Mouse (Mus musculus): ENCODE measurements around the gene Gm20517. TPM values are rescaled to one million over a fixed set of nuclear protein-coding genes. Genes with fewer than 3 reads are reported as not detected.
A peak's percentile ranks its signal among the peaks of the same experiment; 100 is the strongest.

Gene Gm20517
- polyA plus RNA-seq, 1 experiment from 2014 or later, result 1.3 TPM

GRCm38 (mm10) chr17:47694503-47695336, 83.3 kb downstream of the Gm20517 start, which contains the start of gene Prickle4:
TSS of gene Prickle4 (minus strand) at chr17:47694736.
- WGBS, result under 1% methylated on average over 66 of the region's 82 CpGs
- ATAC-seq (ENCODE audit: insufficient number of reproducible peaks, low FRiP score, low TSS enrichment, low read depth), result peak; percentile 90
- H3K27ac ChIP-seq (replicated peaks; ENCODE audit: low read depth, low read length), result no peak within 1 kb of the TSS; the same call in 1 of the 2 replicates

DNA sequence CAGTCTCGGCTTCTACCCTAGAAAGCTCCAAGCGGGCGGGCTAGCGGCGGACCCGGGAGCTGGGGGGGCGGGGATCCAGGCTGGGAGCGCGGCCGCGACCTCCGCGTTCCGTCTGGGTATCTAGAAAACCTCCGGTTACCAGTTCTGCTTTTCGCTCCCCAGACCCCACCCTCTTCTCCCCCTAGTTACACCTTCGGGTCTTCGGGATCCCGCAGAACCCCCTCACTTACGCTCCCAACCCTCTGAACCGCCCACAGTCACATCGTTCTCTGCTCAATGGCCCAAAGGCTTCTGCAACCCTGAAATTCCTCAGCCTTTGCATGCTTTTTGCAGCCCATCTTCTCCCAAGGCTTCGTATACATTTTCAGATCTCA, 83.9 kb downstream of the Gm20517 start:
- no peak overlapping the region; the same call in 1 of the 2 replicates for H3K27ac ChIP-seq (replicated peaks; ENCODE audit: low read depth, low read length)
- H3K4me3 ChIP-seq (ENCODE audit: low read depth, low read length), result peak overlapping the region; percentile 69
- no peaks in the 10 kb centered on the region for H3K9me3 ChIP-seq (ENCODE audit: control insufficient read depth, low read length)
- H3K36me3 ChIP-seq (ENCODE audit: control insufficient read depth, insufficient read depth, low read length), result no peaks in the 10 kb centered on the region
- under 1% methylated on average over 20 of the region's 23 CpGs for WGBS
- DNase-seq (ENCODE audit: low spot score) (no peak), ATAC-seq (ENCODE audit: insufficient number of reproducible peaks, low FRiP score, low TSS enrichment, low read depth) (no peak)
- H3K27me3 ChIP-seq (ENCODE audit: control insufficient read depth, insufficient read depth, low read length), result no peaks in the 10 kb centered on the region
- peak overlapping the region; percentile 78 for H3K4me2 ChIP-seq (ENCODE audit: low read depth, severe bottlenecking)
- H3K4me1 ChIP-seq (ENCODE audit: control insufficient read depth, insufficient read depth, low read length), result peaks cover 6% of the 10 kb centered on the region
- peak overlapping the region; percentile 86 for H3K9ac ChIP-seq (ENCODE audit: low read length)

More at GRCm38 (mm10) chr17:47694503-47695336, 83.3 kb downstream of the Gm20517 start, which contains the start of gene Prickle4:
- peak within 1 kb of the TSS; percentile 86 for H3K9ac ChIP-seq (ENCODE audit: low read length)
- no peaks in the 10 kb centered on the region for H3K9me3 ChIP-seq (ENCODE audit: control insufficient read depth, low read length)
- peak within 1 kb of the TSS; percentile 69 for H3K4me3 ChIP-seq (ENCODE audit: low read depth, low read length)
- H3K27me3 ChIP-seq (ENCODE audit: control insufficient read depth, insufficient read depth, low read length), result no peaks in the 10 kb centered on the region
- DNase-seq (ENCODE audit: low spot score), result peak; percentile 99
- H3K36me3 ChIP-seq (ENCODE audit: control insufficient read depth, insufficient read depth, low read length), result no peaks in the 10 kb centered on the region
- peaks cover 6% of the 10 kb centered on the region for H3K4me1 ChIP-seq (ENCODE audit: control insufficient read depth, insufficient read depth, low read length)
- peak within 1 kb of the TSS; percentile 78 for H3K4me2 ChIP-seq (ENCODE audit: low read depth, severe bottlenecking)

DNA sequence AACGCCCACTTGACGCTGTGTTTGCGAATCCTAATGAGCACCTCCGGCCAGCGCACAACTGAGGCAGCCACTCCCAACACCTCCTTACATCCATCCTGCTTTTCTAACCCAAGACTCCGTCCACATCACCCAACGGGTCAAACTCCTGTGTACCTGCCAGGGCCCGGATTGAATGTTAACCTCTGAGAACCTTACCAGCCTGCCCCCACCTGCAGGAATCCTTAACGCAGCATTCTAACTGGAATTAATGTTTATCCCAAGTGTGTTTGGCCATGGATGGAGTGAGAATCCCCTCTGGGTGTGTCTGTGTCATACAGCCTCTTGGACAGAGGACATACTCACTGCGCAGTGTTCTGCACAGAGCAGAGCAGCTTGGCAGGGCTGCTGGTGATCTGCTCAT, 86.8 kb downstream of the Gm20517 start:
- no peak for DNase-seq (ENCODE audit: low spot score)
- no peak overlapping the region for H3K27ac ChIP-seq (replicated peaks; ENCODE audit: low read depth, low read length)
- no peak for ATAC-seq (ENCODE audit: insufficient number of reproducible peaks, low FRiP score, low TSS enrichment, low read depth)
- 0 out of 2 replicates have a peak, but pooled peaks cover 2% of the 10 kb centered on the region for H3K36me3 ChIP-seq (ENCODE audit: control insufficient read depth, insufficient read depth, low read length)
- H3K4me2 ChIP-seq (ENCODE audit: low read depth, severe bottlenecking), result no peak overlapping the region
- 90% methylated on average over 10 of the region's 10 CpGs for WGBS
- H3K4me1 ChIP-seq (ENCODE audit: control insufficient read depth, insufficient read depth, low read length), result peaks cover 7% of the 10 kb centered on the region
- H3K4me3 ChIP-seq (ENCODE audit: low read depth, low read length), result no peak overlapping the region
- no peaks in the 10 kb centered on the region for H3K9me3 ChIP-seq (ENCODE audit: control insufficient read depth, low read length)
- no peak overlapping the region for H3K9ac ChIP-seq (ENCODE audit: low read length)
- peaks cover 5% of the 10 kb centered on the region; the same call in 1 of the 2 replicates for H3K27me3 ChIP-seq (ENCODE audit: control insufficient read depth, insufficient read depth, low read length)

DNA sequence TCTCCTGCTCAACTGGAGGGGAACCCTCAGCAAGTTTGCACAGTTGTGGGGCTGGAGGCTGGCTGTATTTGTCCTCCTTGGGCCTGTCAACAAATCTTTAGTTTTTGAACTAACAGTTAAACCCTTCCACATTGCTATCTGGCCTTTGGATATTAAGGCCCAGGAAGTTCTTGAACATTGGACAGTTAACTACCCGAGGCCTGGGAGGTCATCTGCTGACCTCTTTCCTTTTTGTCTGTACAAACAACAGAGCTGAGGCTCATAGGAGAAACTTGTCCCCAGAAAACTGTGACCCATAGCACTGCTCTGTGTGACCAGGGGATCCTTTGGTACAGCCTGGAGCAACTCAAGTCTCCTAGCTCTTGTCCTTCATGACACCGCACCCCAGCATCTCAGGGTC, 87.7 kb downstream of the Gm20517 start:
- Histone ChIP-seq H3K27me3 (ENCODE audit: control insufficient read depth, insufficient read depth, low read length) (peaks cover 11% of the 10 kb centered on the region; the same call in 1 of the 2 replicates), H3K9me3 (ENCODE audit: control insufficient read depth, low read length) (no peaks in the 10 kb centered on the region), H3K36me3 (ENCODE audit: control insufficient read depth, insufficient read depth, low read length) (0 out of 2 replicates have a peak, but pooled peaks cover 3% of the 10 kb centered on the region), H3K4me3 (ENCODE audit: low read depth, low read length) (no peak overlapping the region), H3K27ac (replicated peaks; ENCODE audit: low read depth, low read length) (no peak overlapping the region), H3K9ac (ENCODE audit: low read length) (no peak overlapping the region), H3K4me1 (ENCODE audit: control insufficient read depth, insufficient read depth, low read length) (peaks cover 6% of the 10 kb centered on the region), H3K4me2 (ENCODE audit: low read depth, severe bottlenecking) (no peak overlapping the region)
- no peak for DNase-seq (ENCODE audit: low spot score)
- ATAC-seq (ENCODE audit: insufficient number of reproducible peaks, low FRiP score, low TSS enrichment, low read depth), result no peak
- WGBS, result 83% methylated on average over 2 of the region's 2 CpGs

DNA sequence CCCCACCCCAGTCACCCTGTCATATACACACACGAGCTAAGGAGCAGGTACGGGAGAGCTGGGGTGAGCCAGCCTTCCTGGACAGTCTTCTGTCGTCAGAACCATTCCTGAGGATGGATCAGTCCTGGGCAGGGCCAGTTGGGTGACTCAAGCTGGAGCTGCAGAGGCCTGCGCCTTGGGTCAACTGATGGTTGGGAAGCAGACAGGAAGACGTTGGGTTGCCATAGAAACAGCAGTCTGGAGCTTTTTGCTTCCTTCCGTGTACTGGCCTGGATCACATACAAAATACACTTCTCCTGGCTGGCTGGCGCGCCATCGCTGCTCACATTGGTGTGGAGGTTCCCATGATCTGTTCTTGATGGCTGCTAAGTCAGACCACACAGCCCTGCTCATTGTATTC, 90.4 kb downstream of the Gm20517 start:
- no peak overlapping the region for H3K27ac ChIP-seq (replicated peaks; ENCODE audit: low read depth, low read length)
- 0 out of 2 replicates have a peak, but pooled peaks cover 8% of the 10 kb centered on the region for H3K4me1 ChIP-seq (ENCODE audit: control insufficient read depth, insufficient read depth, low read length)
- H3K4me2 ChIP-seq (ENCODE audit: low read depth, severe bottlenecking), result no peak overlapping the region
- WGBS, result 79% methylated on average over 9 of the region's 9 CpGs
- H3K36me3 ChIP-seq (ENCODE audit: control insufficient read depth, insufficient read depth, low read length), result 0 out of 2 replicates have a peak, but pooled peaks cover 3% of the 10 kb centered on the region
- peaks cover 11% of the 10 kb centered on the region; the same call in 1 of the 2 replicates for H3K27me3 ChIP-seq (ENCODE audit: control insufficient read depth, insufficient read depth, low read length)
- no peaks in the 10 kb centered on the region for H3K9me3 ChIP-seq (ENCODE audit: control insufficient read depth, low read length)
- H3K9ac ChIP-seq (ENCODE audit: low read length), result no peak overlapping the region
- no peak for ATAC-seq (ENCODE audit: insufficient number of reproducible peaks, low FRiP score, low TSS enrichment, low read depth)
- no peak for DNase-seq (ENCODE audit: low spot score)
- no peak overlapping the region for H3K4me3 ChIP-seq (ENCODE audit: low read depth, low read length)

DNA sequence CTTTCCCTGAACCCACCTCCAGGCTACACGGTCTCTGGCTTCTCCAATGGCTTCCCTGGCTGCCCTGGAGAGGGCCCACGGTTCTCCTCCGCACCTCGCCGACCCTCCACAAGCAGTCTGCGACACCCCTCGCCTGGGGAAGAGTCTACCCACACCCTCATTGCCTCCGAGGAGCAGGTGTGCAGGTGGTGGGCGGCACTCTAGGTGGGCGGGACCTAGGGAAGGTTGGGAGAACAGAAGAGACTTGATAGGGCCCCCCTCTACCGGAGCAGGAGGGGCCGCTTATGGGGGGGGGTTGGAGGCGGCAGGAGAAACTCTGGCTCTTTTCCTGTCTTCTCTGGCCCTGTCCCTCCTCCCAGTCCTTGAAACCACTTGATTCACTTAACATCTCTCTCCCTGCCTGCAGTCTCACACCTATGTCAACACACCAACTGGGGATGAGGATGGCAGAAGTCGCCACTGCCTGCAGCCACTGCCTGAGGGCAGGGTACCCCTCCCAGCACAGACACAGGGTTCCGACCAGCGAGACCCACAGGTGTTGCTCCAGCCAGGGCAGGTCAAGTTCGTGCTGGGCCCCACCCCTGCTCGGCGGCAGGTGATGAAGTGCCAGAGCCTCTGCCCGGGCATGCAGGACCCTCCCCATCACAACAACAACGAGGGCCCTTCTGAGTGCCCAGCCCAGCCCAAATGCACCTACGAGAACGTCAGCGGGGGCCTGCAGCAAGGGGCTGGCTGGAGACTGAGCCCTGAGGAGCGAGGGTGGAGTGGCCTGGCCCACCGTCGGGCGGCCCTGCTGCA, 91.4 kb downstream of the Gm20517 start:
- Histone ChIP-seq H3K27me3 (ENCODE audit: control insufficient read depth, insufficient read depth, low read length) (peaks cover 11% of the 10 kb centered on the region; the same call in 1 of the 2 replicates), H3K4me2 (ENCODE audit: low read depth, severe bottlenecking) (0 out of 2 replicates have a peak overlapping the region, but pooled peaks have one; percentile 10), H3K4me1 (ENCODE audit: control insufficient read depth, insufficient read depth, low read length) (0 out of 2 replicates have a peak, but pooled peaks cover 8% of the 10 kb centered on the region), H3K9me3 (ENCODE audit: control insufficient read depth, low read length) (no peaks in the 10 kb centered on the region), H3K4me3 (ENCODE audit: low read depth, low read length) (no peak overlapping the region), H3K36me3 (ENCODE audit: control insufficient read depth, insufficient read depth, low read length) (0 out of 2 replicates have a peak, but pooled peaks cover 3% of the 10 kb centered on the region), H3K27ac (replicated peaks; ENCODE audit: low read depth, low read length) (no peak overlapping the region), H3K9ac (ENCODE audit: low read length) (no peak overlapping the region)
- ATAC-seq (ENCODE audit: insufficient number of reproducible peaks, low FRiP score, low TSS enrichment, low read depth), result no peak
- DNase-seq (ENCODE audit: low spot score), result no peak
- 30% methylated on average over 28 of the region's 28 CpGs for WGBS

DNA sequence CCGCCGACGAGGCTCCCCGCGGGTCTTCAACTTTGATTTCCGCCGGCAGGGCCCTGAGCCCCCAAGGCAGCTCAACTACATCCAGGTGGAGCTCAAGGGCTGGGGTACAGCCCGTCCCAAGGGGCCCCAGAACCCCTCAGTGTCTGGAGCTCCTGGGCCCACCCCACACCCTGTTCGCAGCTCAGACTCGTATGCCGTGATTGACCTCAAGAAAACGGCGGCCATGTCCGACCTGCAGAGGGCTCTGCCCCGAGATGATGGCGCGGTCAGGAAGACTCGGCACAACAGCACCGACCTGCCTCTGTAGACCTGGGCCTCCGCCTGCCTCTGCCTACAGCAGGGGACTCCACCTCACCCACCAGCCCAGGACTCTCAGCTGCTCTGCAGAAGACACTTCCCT, 92.2 kb downstream of the Gm20517 start:
- Histone ChIP-seq H3K4me3 (ENCODE audit: low read depth, low read length) (no peak overlapping the region), H3K27ac (replicated peaks; ENCODE audit: low read depth, low read length) (no peak overlapping the region), H3K4me1 (ENCODE audit: control insufficient read depth, insufficient read depth, low read length) (0 out of 2 replicates have a peak, but pooled peaks cover 8% of the 10 kb centered on the region), H3K9ac (ENCODE audit: low read length) (no peak overlapping the region), H3K36me3 (ENCODE audit: control insufficient read depth, insufficient read depth, low read length) (0 out of 2 replicates have a peak, but pooled peaks cover 3% of the 10 kb centered on the region), H3K4me2 (ENCODE audit: low read depth, severe bottlenecking) (0 out of 2 replicates have a peak overlapping the region, but pooled peaks have one; percentile 10), H3K27me3 (ENCODE audit: control insufficient read depth, insufficient read depth, low read length) (peaks cover 11% of the 10 kb centered on the region; the same call in 1 of the 2 replicates), H3K9me3 (ENCODE audit: control insufficient read depth, low read length) (no peaks in the 10 kb centered on the region)
- 17% methylated on average over 20 of the region's 20 CpGs for WGBS
- no peak for ATAC-seq (ENCODE audit: insufficient number of reproducible peaks, low FRiP score, low TSS enrichment, low read depth)
- peak; percentile 36 for DNase-seq (ENCODE audit: low spot score)

DNA sequence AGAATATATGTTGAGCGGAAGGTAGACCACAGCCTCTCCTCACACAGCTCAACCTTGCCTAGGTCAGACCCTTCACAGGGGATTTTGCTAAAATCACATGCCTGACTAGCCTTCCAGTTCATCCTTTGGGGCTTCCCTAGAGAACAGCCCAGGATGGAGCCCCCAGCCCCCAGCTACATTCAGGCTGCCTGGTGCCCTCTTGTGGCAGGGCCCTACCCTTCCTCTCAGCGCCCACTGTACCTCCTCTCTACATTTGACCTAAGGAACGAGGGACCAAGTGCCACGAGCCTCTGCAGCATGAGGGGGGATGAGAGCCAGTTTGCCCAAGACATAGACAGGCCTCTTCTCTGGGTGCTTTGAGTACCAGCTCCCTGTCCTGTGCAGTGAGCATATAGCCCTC, 93.3 kb downstream of the Gm20517 start:
- DNase-seq (ENCODE audit: low spot score) (no peak), ATAC-seq (ENCODE audit: insufficient number of reproducible peaks, low FRiP score, low TSS enrichment, low read depth) (no peak)
- no peak overlapping the region for H3K27ac ChIP-seq (replicated peaks; ENCODE audit: low read depth, low read length)
- H3K4me1 ChIP-seq (ENCODE audit: control insufficient read depth, insufficient read depth, low read length), result 0 out of 2 replicates have a peak, but pooled peaks cover 8% of the 10 kb centered on the region
- peaks cover 11% of the 10 kb centered on the region; the same call in 1 of the 2 replicates for H3K27me3 ChIP-seq (ENCODE audit: control insufficient read depth, insufficient read depth, low read length)
- H3K9ac ChIP-seq (ENCODE audit: low read length), result no peak overlapping the region
- H3K4me3 ChIP-seq (ENCODE audit: low read depth, low read length), result no peak overlapping the region
- H3K4me2 ChIP-seq (ENCODE audit: low read depth, severe bottlenecking), result no peak overlapping the region
- H3K36me3 ChIP-seq (ENCODE audit: control insufficient read depth, insufficient read depth, low read length), result 0 out of 2 replicates have a peak, but pooled peaks cover 3% of the 10 kb centered on the region
- WGBS, result 81% methylated on average over 4 of the region's 4 CpGs
- no peaks in the 10 kb centered on the region for H3K9me3 ChIP-seq (ENCODE audit: control insufficient read depth, low read length)

All from limb, embryonic 11.5 days (tissue).